Mouse (Mus musculus) C3H10T1/2 (cell line): ENCODE measurements around the gene Ticam1. TPM values are rescaled to one million over a fixed set of nuclear protein-coding genes. Genes with fewer than 3 reads are reported as not detected.

Experiments used
- polyA plus RNA-seq, 2 experiments: library from polyadenylated mRNA; unstranded; fragments of >200 nt; fragmentation: generic; extraction: Trizol; gene quantifications; one replicate each; pipeline ENCODE4 v1.2.1; 2012; ENCODE audit warnings: missing spikeins in 2 of 2

The Ticam1 gene
- 10 to 100 TPM in 1 of 2 experiments, 1 to 10 TPM in 1; 7.4 to 27.7 TPM for polyA plus RNA-seq

DNA sequence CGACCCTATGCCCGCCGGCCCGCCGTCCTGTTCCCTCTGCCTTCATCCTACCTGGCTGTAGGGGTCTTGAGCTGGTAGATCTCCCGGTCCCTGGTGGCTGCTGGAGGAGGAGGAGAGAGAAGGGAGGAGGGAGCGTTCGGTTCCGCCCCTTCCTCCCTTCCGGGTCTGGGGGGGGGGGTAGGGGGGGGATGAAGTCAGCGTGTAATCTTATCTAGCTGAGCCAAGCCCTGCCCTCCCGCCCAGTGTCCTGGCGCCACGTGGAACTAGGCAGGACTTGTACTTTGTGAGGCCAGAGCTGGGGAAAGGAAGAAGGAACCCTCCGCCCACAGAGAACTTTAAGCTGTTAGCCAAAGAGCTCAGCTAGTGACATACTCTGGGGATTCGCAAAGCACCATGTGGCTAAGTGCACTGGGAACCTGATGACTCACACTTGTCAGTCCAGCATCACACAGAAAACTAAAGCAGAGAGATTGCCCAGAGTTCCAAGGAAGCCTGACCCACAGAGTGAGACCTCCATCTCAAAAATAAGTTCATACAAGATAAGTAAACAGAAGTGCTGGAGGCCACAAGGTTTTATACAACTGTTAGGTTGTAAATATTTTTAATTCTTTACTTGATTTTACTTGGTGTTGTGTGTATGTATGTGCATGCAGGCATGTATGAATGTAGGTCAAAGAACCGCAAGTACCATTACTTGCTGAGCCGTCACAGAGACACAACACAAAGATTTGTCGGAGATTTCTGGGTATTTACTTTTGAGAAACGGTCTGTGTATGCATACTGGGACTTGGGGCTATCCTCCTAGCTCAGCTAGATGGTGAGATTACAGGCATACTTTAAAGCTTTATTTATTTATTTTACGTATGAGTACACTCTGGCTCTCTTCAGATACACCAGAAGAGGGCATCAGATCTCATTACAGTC, at the start of gene Ticam1:
Ticam1 (minus strand) TSS at position 144 of the 924 bp plus-strand sequence.

DNA sequence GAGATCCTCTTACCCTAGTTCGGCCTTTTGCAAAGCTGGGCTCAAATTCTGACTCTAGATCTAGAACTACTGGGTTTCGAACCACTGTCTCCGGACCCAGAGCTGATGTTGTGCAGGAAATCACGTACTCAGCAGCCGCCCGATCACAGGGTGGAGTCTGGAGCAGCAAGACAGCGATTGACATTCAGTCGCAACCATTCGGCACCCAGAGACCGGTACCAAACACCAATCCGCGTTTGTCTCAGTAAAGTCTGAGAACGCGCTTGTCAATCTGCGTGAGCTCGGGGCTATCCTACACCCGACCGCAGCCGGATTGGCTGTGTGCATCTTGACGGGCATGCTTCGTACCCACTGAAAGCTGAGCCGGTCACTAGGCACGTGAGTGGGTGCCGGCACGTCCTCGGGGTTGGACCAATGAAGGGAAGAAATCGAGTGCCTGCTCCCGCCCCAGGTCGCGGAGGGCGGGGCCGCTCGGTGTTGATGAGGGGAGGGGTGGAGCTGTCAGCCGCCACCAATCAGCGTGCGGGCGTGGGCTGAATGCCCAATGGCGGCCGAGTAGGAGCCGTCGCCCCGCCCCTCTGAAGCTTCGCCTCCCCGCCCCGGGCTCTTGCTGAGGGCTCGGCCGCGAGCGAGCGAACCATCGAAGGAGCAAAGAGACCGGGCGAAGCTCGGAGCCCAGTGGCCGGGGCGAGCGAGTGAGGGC, 49.0 kb upstream of the Ticam1 start, which contains the start of gene Kdm4b:
Kdm4b (plus strand) TSS at position 613 of the 703 bp plus-strand sequence.

DNA sequence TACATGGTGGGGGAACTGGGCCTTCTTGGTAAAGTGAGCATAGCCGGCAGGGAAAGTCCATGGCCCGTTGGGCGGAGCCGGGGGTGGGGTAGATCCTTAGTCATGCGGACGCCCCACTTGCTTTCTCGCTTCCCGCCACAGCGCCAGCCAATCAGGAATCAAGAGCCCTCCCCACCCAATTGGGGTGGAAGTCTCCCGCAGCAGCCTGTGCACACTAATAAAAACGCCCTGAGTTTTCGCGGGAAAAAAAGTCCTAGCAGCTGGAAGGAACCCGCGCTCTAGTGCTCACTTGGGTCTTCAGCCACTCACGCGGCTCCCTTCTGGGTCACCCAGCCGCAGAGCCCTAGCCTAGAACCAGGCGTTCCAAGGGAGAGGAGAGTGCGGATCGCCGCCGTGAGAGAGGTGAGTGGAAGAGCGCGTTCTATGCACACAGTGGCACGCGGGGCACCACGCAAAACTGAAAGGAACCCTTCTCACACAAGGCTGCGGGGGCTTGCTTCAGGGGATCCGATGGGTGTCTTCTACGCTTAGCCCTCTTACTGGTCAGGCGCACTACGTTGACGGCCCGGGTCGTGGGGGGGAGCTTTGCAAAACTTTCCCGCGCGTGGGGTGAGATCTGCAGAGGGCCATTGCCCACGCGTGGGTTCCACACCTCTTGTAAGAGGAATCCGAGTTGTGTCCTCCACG, 26.7 kb upstream of the Ticam1 start, which contains the start of gene Uhrf1:
Uhrf1 (plus strand) TSS at position 162 of the 687 bp plus-strand sequence.

DNA sequence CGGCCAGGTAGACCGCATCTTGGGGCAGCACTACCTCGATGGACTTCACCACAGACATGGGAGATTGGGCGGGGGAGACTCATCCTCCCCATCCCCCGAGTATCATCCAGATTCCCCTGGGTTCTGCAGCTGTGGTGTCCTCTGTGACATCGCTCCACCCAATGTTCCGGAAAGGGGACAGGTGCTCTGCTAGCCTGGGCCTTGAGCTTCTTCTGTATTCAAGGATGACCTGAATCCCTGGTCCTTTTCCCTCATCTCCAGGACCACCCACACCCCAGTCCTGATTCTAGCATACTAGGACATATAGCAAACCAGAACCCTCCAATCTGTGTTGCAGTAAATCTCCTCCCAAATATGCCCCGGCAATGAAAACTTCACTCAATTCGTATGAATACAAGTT, 23.6 kb upstream of the Ticam1 start, which contains the start of gene Arrdc5:
Arrdc5 (minus strand) TSS at position 101 of the 400 bp plus-strand sequence.

DNA sequence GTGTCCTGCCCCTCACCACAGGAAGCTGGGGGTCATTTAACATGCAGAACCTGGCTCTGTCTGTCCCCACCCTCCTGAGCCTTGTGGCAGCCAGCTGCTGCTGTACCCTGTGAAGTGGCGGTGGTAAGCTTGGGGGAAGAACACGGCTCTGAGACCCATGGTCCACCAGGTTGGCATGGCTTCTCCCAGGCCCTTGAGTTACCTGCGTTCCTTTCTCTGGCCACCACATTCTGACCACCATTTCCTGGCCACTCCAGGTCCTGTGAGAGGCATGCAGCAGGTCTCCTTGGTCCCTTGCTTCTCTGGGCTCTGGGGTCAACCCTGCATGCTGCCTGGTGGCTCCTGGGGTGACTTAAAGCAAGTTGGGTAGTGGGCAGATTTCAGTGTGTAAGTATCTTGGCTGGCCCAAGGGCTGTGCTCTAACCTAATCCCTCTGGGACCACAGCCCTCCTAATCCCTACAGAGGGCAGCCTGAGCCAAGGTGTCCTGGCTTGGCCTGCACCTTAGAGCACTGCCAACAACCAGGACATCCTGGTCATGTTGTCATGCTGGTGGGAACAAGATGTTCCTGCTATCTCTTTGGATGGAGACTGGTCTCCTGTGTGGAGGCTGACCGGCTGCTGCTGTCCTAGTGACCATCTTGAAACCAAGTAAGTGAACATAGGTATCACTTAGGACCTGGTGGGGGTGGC, 16.1 kb upstream of the Ticam1 start, which contains the start of gene Plin3:
Plin3 (minus strand) TSS at position 343 of the 692 bp plus-strand sequence.

DNA sequence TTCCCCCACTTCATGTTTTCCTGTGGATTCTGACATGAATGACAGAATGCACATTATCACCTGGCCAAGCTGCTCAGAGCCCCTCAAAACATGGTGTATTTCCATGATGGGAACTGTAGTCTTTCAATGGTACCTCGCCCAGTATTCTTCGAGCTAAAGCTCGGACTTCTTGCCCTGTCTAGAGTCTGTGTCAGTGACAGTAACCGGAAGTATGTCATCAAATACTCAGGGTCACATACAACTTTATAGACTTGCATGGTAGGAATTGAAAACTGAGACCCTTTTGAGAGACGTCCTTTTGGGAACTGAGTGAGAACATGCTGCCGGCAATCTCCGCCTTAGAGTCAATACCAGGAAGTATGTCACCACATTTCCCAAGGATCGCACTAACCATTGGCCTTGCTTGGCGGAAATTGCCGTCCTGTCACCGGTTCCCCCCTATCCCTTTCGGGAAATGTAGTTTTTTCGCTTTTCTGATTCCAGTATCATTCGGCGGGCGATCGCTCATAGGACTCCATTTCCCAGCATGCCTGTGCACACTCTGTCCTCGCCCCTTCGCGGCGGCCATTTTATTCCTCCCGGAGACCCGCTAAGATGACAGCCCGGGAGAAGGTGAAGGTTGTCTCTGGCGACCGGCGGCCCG, 20.2 kb downstream of the Ticam1 start, which contains the start of gene Fem1a:
Fem1a (plus strand) TSS at position 572 of the 643 bp plus-strand sequence.

Other genes starting within 250 kb of the Ticam1 start
- gene Sh3gl1, start 240.2 kb downstream of the Ticam1 start, polyA plus RNA-seq = 100 to 1,000 TPM in 1 of 2 experiments, 10 to 100 TPM in 1; 42.7 to 118 TPM
- gene Chaf1a, start 236.3 kb downstream of the Ticam1 start, polyA plus RNA-seq = 10 to 100 TPM; 11.2 to 22.3 TPM
- gene Ubxn6, start 201.8 kb downstream of the Ticam1 start, polyA plus RNA-seq = 10 to 100 TPM; 74.6 to 75.5 TPM
- 10 to 100 TPM; 79.2 to 93.8 TPM for gene Hdgfl2, start 197.2 kb downstream of the Ticam1 start, polyA plus RNA-seq
- 10 to 100 TPM in 1 of 2 experiments, 1 to 10 TPM in 1; 2.6 to 25.7 TPM for gene Plin4, start 167.0 kb downstream of the Ticam1 start, polyA plus RNA-seq
- gene Plin5, start 159.2 kb downstream of the Ticam1 start, polyA plus RNA-seq = under 1 TPM in 1 of 2 experiments, not detected in 1; 0.07 TPM
- under 1 TPM in 1 of 2 experiments, not detected in 1; 0.08 TPM for gene Lrg1, start 154.8 kb downstream of the Ticam1 start, polyA plus RNA-seq
- under 1 TPM; 0.48 to 0.54 TPM for gene Sema6b, start 136.4 kb downstream of the Ticam1 start, polyA plus RNA-seq
- gene Tnfaip8l1, start 114.3 kb downstream of the Ticam1 start, polyA plus RNA-seq = 1 to 10 TPM; 1.8 to 9.3 TPM
- gene Mydgf, start 92.9 kb downstream of the Ticam1 start, polyA plus RNA-seq = 100 to 1,000 TPM; 116 to 121 TPM
- 10 to 100 TPM; 17.4 to 41.3 TPM for gene Dpp9, start 57.9 kb downstream of the Ticam1 start, polyA plus RNA-seq
- 10 to 100 TPM in 1 of 2 experiments, 1 to 10 TPM in 1; 7.5 to 10.7 TPM for gene Fem1a, start 20.0 kb downstream of the Ticam1 start, polyA plus RNA-seq
- 10 to 100 TPM; 45.0 to 90.7 TPM for gene Plin3, start 16.1 kb upstream of the Ticam1 start, polyA plus RNA-seq
- gene Arrdc5, start 23.5 kb upstream of the Ticam1 start, polyA plus RNA-seq = not detected
- 10 to 100 TPM; 32.1 to 55.2 TPM for gene Uhrf1, start 26.5 kb upstream of the Ticam1 start, polyA plus RNA-seq
- 10 to 100 TPM in 1 of 2 experiments, 1 to 10 TPM in 1; 9.5 to 41.9 TPM for gene Kdm4b, start 49.3 kb upstream of the Ticam1 start, polyA plus RNA-seq
- gene Ptprs, start 199.7 kb upstream of the Ticam1 start, polyA plus RNA-seq = 100 to 1,000 TPM in 1 of 2 experiments, 10 to 100 TPM in 1; 15.1 to 186 TPM
- not detected for gene Znrf4, start 235.6 kb upstream of the Ticam1 start, polyA plus RNA-seq